Mouse (Mus musculus) hindbrain, embryonic 10.5 days (tissue): ENCODE results near the gene Gm20518. TPM values are rescaled to one million over a fixed set of nuclear protein-coding genes. Genes with fewer than 3 reads are reported as not detected.
A peak's percentile ranks its signal among the peaks of the same experiment; 100 is the strongest.

Source experiments
- DNase-seq: peaks from one replicate; pipeline ENCODE4 v3.0.0-alpha.2; 2017; ENCODE audit warnings: low spot score
- H3K27ac ChIP-seq: fragments of 300-500 bp; sonication (generic); 2 replicates; pipeline ENCODE4 v1.5.1; 2016; ENCODE audit warnings: mild to moderate bottlenecking, moderate library complexity
- H3K27me3 ChIP-seq: fragments of 300-500 bp; sonication (generic); 2 replicates; pipeline ENCODE4 v1.6.1; 2016; ENCODE audit warnings: mild to moderate bottlenecking; ENCODE audit not compliant: poor library complexity, insufficient read depth, severe bottlenecking
- H3K36me3 ChIP-seq: fragments of 300-500 bp; sonication (generic); 2 replicates; pipeline ENCODE4 v1.6.1; 2016; ENCODE audit warnings: mild to moderate bottlenecking, moderate library complexity
- H3K4me1 ChIP-seq: fragments of 300-500 bp; sonication (generic); replicated peaks from 2 replicates; pipeline ENCODE4 v1.6.1; 2016; ENCODE audit warnings: mild to moderate bottlenecking
- H3K4me3 ChIP-seq: fragments of 300-500 bp; sonication (generic); 2 replicates; pipeline ENCODE4 v1.5.1; 2016; ENCODE audit warnings: mild to moderate bottlenecking, moderate library complexity
- H3K9me3 ChIP-seq: fragments of 300-500 bp; sonication (generic); 2 replicates; pipeline ENCODE4 v1.6.1; 2016; ENCODE audit warnings: mild to moderate bottlenecking, moderate library complexity
- WGBS: fragments of 180-500 bp; shearing (Covaris S2); methylation state at CpG from one replicate; pipeline ENCODE4 v1.1.7; 2016; 5-methylcytosine and 5-hydroxymethylcytosine counted together
- polyA plus RNA-seq: library from polyadenylated mRNA; unstranded; fragments of >200 nt; fragmentation: Nextera tagmentation; extraction: Ambion mirVana; gene quantifications from 2 replicates; pipeline ENCODE4 v1.2.1, GENCODE M21; 2016

Gm20518 gene
- polyA plus RNA-seq, 1 experiment from 2014 or later, result 0.20 TPM

GRCm38 (mm10) chr16:17833321-17833680 is 58.2 kb downstream of the Gm20518 start:
- DNase-seq, result peak; percentile 59
- Histone ChIP-seq H3K4me1 (peaks cover 23% of the 10 kb centered on the region), H3K9me3 (no peaks in the 10 kb centered on the region), H3K36me3 (no peaks in the 10 kb centered on the region; the same call in 1 of the 2 replicates), H3K4me3 (peak overlapping the region; percentile 70), H3K27ac (peak overlapping the region; percentile 79), H3K27me3 (peaks cover 99% of the 10 kb centered on the region)
- WGBS, result under 1% methylated on average over 37 of the region's 37 CpGs

GRCm38 (mm10) chr16:17832821-17833220 is 58.6 kb downstream of the Gm20518 start, which contains the start of gene B830017H08Rik:
TSS of gene B830017H08Rik (plus strand) at chr16:17833121.
- Histone ChIP-seq H3K27me3 (peaks cover 98% of the 10 kb centered on the region), H3K27ac (peak within 1 kb of the TSS; percentile 79), H3K9me3 (no peaks in the 10 kb centered on the region), H3K4me1 (peaks cover 23% of the 10 kb centered on the region), H3K4me3 (peak within 1 kb of the TSS; percentile 70), H3K36me3 (no peaks in the 10 kb centered on the region)
- WGBS, result 24% methylated on average over 7 of the region's 7 CpGs
- no peak for DNase-seq

- no peak for DNase-seq
- H3K9me3 ChIP-seq, result no peaks in the 10 kb centered on the region
- no peak overlapping the region for H3K27ac ChIP-seq
- H3K4me3 ChIP-seq, result no peak overlapping the region
- H3K36me3 ChIP-seq, result no peaks in the 10 kb centered on the region
- peaks cover 95% of the 10 kb centered on the region for H3K27me3 ChIP-seq
- peaks cover 23% of the 10 kb centered on the region for H3K4me1 ChIP-seq
- 11% methylated on average over 11 of the region's 11 CpGs for WGBS
These were observed 59.7 kb downstream of the Gm20518 start for GRCm38 (mm10) chr16:17831781-17832180.

DNA sequence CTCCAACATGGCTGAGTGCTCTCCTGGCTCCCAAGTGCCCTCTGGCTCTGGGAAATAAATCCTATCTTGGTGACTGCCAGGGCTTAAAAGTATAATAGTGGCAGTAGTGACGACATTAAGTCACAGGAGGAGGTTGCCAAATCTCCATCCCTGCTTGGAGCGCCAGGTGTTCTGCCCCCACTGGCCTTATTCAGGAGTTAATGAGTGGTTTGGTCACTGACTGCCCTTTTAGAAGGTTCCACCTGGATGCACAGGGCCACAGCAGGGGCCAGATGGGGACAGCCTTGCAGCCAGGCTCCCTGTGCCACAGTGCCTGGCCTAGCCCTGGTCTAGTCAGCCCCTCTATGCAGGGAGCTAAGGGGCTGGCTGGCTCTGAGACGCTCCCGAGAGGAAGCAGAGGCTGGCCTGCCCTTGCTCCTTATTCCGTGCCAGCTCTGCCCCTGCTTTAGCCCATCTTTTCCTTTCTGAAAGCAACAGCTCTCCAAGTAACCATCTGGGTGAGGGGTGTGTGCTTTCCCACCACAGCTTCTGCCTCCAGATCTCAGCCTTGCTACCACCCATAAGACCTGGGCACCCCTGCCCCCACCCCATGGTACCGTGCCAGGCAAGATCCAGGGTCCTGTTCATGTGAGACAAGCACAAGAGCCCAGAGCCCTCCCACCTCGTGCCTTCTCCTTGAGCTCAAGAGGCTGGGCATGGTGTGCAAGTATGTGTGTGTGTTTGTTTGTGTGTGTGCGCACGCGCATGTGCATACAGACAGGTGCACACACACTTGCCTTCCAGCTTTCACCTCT is 60.9 kb downstream of the Gm20518 start:
- Histone ChIP-seq H3K27me3 (peaks cover 85% of the 10 kb centered on the region), H3K27ac (no peak overlapping the region), H3K9me3 (no peaks in the 10 kb centered on the region), H3K36me3 (no peaks in the 10 kb centered on the region), H3K4me3 (no peak overlapping the region), H3K4me1 (peaks cover 23% of the 10 kb centered on the region)
- 56% methylated on average over 10 of the region's 10 CpGs for WGBS
- no peak for DNase-seq

DNA sequence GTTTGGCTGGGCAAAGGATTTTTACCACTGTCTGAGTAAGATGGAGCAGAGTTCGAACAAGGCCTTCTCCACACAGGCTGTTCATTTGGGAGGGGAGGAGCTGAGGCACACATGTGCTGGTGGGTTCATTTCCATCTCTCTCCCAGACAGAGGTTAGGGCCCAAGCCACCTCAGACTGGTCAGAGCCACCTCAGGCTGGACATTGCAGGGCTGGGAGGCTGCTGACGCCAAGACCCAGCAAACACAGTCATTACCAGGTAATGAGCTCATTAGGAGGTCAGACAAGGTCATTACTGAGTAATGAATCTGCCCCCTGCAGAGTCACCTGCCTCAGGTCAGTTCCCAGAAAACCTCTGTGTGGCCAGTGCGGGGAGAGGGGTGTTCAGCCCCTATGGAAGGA is 62.6 kb downstream of the Gm20518 start:
- Histone ChIP-seq H3K9me3 (no peaks in the 10 kb centered on the region), H3K4me1 (peaks cover 17% of the 10 kb centered on the region), H3K27ac (no peak overlapping the region), H3K4me3 (no peak overlapping the region), H3K36me3 (no peaks in the 10 kb centered on the region), H3K27me3 (peaks cover 68% of the 10 kb centered on the region)
- no peak for DNase-seq
- WGBS, result 73% methylated on average over 3 of the region's 3 CpGs

GRCm38 (mm10) chr16:17828229-17828628 is 63.2 kb downstream of the Gm20518 start:
- Histone ChIP-seq H3K36me3 (no peaks in the 10 kb centered on the region), H3K27ac (no peak overlapping the region), H3K4me1 (peaks cover 11% of the 10 kb centered on the region), H3K9me3 (no peaks in the 10 kb centered on the region), H3K4me3 (no peak overlapping the region), H3K27me3 (peaks cover 62% of the 10 kb centered on the region)
- DNase-seq, result no peak
- 88% methylated on average over 2 of the region's 2 CpGs for WGBS

GRCm38 (mm10) chr16:17826500-17826899 is 65.0 kb downstream of the Gm20518 start:
- no peaks in the 10 kb centered on the region for H3K4me1 ChIP-seq
- 86% methylated on average over 2 of the region's 2 CpGs for WGBS
- H3K36me3 ChIP-seq, result no peaks in the 10 kb centered on the region
- no peak for DNase-seq
- H3K27ac ChIP-seq, result no peak overlapping the region
- peaks cover 44% of the 10 kb centered on the region for H3K27me3 ChIP-seq
- no peak overlapping the region for H3K4me3 ChIP-seq
- H3K9me3 ChIP-seq, result no peaks in the 10 kb centered on the region

- H3K27me3 ChIP-seq, result peaks cover 70% of the 10 kb centered on the region
- no peaks in the 10 kb centered on the region for H3K9me3 ChIP-seq
- H3K4me3 ChIP-seq, result no peak overlapping the region
- WGBS, result 84% methylated on average over 8 of the region's 8 CpGs
- no peak overlapping the region for H3K27ac ChIP-seq
- peaks cover 15% of the 10 kb centered on the region; the same call in 1 of the 2 replicates for H3K4me1 ChIP-seq
- H3K36me3 ChIP-seq, result no peaks in the 10 kb centered on the region
- no peak for DNase-seq
These were observed 74.9 kb downstream of the Gm20518 start for GRCm38 (mm10) chr16:17816528-17816927.

DNA sequence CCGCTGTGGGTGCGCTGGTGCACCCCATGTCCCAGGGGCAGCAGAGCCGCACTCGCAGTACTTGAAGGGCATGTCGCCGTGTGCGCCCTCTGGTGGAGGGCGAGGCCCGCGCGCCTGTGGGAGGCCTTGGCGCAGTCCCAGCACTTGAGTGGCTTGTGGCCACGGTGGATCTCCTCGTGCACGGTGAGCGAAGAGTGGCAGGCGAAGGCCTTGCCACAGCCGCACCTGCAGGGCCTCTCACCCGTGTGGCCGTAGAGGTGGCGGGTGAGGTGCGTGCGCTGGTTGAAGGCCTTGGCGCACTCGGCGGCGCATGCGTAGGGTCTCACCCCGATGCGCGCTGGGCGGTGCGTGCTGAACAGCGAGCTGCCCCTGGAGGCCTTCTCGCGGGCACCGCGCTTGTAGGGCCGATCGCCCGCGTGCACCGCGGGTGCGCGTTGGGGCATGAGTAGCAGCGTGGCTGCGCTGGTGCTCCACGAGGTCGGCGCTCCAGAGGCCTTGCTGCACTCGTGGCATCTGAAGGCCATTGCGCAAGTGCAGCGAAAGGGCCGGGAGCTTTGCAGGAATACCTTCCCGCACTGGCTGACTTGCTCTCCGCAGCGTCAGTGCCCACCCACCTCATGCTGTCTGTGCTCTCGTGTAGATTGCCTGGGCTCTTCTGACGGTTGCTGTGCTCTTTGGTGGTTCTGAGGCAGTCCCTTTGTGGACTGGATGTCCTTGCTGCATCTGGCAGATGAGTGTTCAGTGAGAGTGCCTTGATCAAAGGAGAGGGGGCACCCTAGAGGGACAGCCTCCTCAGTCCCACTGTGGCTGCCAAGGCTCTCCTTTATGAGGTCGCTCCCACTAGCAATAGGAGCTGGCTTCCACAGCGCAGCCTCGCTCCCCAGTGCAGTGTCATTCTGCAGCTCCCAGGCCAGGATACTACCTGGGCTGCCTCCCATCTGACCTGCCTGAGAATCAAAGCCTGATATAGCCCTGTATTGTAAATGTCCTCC is 75.8 kb downstream of the Gm20518 start:
- H3K4me3 ChIP-seq, result peak overlapping the region; percentile 64
- no peaks in the 10 kb centered on the region for H3K9me3 ChIP-seq
- peaks cover 15% of the 10 kb centered on the region; the same call in 1 of the 2 replicates for H3K4me1 ChIP-seq
- no peaks in the 10 kb centered on the region for H3K36me3 ChIP-seq
- peaks cover 75% of the 10 kb centered on the region for H3K27me3 ChIP-seq
- DNase-seq, result peak; percentile 86
- WGBS, result 2% methylated on average over 63 of the region's 63 CpGs
- peak overlapping the region; percentile 87 for H3K27ac ChIP-seq

DNA sequence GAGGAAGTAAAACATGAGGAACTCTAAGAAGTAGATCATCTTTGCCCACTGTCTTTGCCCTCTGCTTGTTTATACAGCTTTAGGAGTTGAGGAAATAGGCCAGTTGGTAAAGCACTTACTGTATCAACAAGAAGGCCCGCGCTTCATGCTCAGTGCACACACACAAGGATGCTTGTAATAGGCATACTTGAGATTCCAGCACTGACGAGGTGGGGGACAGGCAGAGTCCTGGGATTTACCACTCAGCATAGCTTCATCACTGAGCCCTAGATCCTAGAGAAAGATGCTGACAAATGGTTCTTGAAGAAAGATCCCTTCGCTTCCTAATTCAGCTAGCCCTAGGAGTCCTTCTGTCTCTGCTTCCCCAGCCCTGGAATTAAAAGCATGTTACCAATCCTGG is 78.3 kb downstream of the Gm20518 start:
- peaks cover 28% of the 10 kb centered on the region for H3K4me1 ChIP-seq
- no peak overlapping the region for H3K4me3 ChIP-seq
- no peak for DNase-seq
- H3K9me3 ChIP-seq, result no peaks in the 10 kb centered on the region
- WGBS, result 58% methylated on average over 4 of the region's 4 CpGs
- H3K36me3 ChIP-seq, result no peaks in the 10 kb centered on the region
- H3K27ac ChIP-seq, result no peak overlapping the region
- peaks cover 90% of the 10 kb centered on the region for H3K27me3 ChIP-seq

- 7% methylated on average over 5 of the region's 5 CpGs for WGBS
- peaks cover 90% of the 10 kb centered on the region for H3K27me3 ChIP-seq
- peak; percentile 23 for DNase-seq
- H3K4me1 ChIP-seq, result peaks cover 37% of the 10 kb centered on the region
- H3K27ac ChIP-seq, result no peak overlapping the region
- no peak overlapping the region for H3K4me3 ChIP-seq
- no peaks in the 10 kb centered on the region for H3K9me3 ChIP-seq
- H3K36me3 ChIP-seq, result no peaks in the 10 kb centered on the region
These were observed 79.4 kb downstream of the Gm20518 start for GRCm38 (mm10) chr16:17812120-17812519.

DNA sequence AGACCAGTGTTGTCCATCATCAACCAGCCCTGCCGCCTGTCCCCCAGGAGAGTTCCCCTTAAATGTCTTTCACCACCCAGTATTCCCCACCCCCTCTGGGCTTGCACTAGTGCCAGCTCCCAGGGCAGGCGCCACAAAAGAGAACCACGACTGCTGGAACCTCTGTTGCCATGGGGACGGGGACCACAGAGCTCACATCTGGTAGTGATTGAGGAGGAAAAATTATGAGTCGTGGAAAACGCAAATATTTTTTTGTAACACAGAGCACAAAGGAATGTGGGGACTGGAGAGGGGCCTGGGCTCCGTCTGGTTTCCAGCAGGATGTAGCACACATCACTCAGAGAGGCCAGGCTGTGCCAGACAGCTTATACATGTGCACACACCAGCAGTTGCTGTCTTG is 81.8 kb downstream of the Gm20518 start:
- peak; percentile 72 for DNase-seq
- Histone ChIP-seq H3K9me3 (no peaks in the 10 kb centered on the region), H3K36me3 (no peaks in the 10 kb centered on the region), H3K27me3 (peaks cover 91% of the 10 kb centered on the region), H3K4me1 (peaks cover 43% of the 10 kb centered on the region), H3K27ac (peak overlapping the region; percentile 74), H3K4me3 (no peak overlapping the region)
- WGBS, result 31% methylated on average over 7 of the region's 7 CpGs

DNA sequence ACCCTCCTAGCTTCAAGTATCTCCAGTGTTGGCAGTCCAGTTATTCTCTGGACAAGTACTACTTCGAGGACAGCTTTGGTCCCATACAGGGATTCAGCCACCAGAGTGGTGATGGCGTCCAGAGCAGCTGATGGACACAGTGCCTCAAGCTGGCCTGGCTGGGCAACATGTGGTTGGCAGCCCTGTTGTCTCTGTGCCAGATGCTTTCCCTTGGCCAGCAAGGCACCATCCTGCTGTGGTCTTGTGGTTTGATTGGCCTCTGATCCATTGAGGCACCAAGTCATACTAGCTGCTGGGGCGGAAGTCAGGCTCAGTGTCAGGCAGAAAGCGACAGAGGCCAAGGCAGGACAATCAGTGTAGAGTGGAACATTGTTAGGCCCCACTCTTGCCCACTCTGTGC is 82.3 kb downstream of the Gm20518 start:
- Histone ChIP-seq H3K9me3 (no peaks in the 10 kb centered on the region), H3K4me1 (peaks cover 49% of the 10 kb centered on the region), H3K27ac (peak overlapping the region; percentile 74), H3K4me3 (no peak overlapping the region), H3K36me3 (no peaks in the 10 kb centered on the region), H3K27me3 (peaks cover 91% of the 10 kb centered on the region)
- no peak for DNase-seq
- whole genome bisulfite sequencing, result 80% methylated on average over 4 of the region's 4 CpGs
